Mouse (Mus musculus): ENCODE data around the gene Ociad2. TPM values are rescaled to one million over a fixed set of nuclear protein-coding genes. Genes with fewer than 3 reads are reported as not detected.
A peak's percentile ranks its signal among the peaks of the same experiment; 100 is the strongest.

Ociad2 gene
- polyA plus RNA-seq, 1 experiment: 3.1 TPM

GRCm38 (mm10) chr5:73379908-73380307 lies 39.1 kb upstream of the Ociad2 start:
- Histone ChIP-seq H3K27ac (ENCODE audit: control insufficient read depth, insufficient read depth, low read length) (no peak overlapping the region), H3K27me3 (ENCODE audit: control insufficient read depth, insufficient read depth, low read length) (no peaks in the 10 kb centered on the region), H3K36me3 (ENCODE audit: control insufficient read depth, insufficient read depth, low read length) (no peaks in the 10 kb centered on the region), H3K4me3 (ENCODE audit: control insufficient read depth, insufficient read depth, low read length) (no peak overlapping the region), H3K4me1 (replicated peaks; ENCODE audit: control insufficient read depth, insufficient read depth, low read length) (no peaks in the 10 kb centered on the region)
- peak; percentile 79 for DNase-seq
- TF ChIP-seq POLR2A (IDR thresholded peaks at IDR 0.05; ENCODE audit: control insufficient read depth, extremely low read depth, insufficient read depth, low read length, poor library complexity) (no peak), CTCF (IDR thresholded peaks at IDR 0.05; ENCODE audit: borderline replicate concordance, control insufficient read depth, extremely low read depth, insufficient read depth, low read length, poor library complexity) (no peak)
- WGBS: 31% methylated on average over 3 of the region's 3 CpGs

GRCm38 (mm10) chr5:73376491-73376890 lies 35.7 kb upstream of the Ociad2 start:
- H3K4me3 ChIP-seq (ENCODE audit: control insufficient read depth, insufficient read depth, low read length): no peak overlapping the region
- DNase-seq: no peak
- H3K27me3 ChIP-seq (ENCODE audit: control insufficient read depth, insufficient read depth, low read length): no peaks in the 10 kb centered on the region
- no peaks in the 10 kb centered on the region for H3K36me3 ChIP-seq (ENCODE audit: control insufficient read depth, insufficient read depth, low read length)
- TF ChIP-seq POLR2A (IDR thresholded peaks at IDR 0.05; ENCODE audit: control insufficient read depth, extremely low read depth, insufficient read depth, low read length, poor library complexity) (no peak), CTCF (IDR thresholded peaks at IDR 0.05; ENCODE audit: borderline replicate concordance, control insufficient read depth, extremely low read depth, insufficient read depth, low read length, poor library complexity) (no peak)
- 91% methylated on average over 7 of the region's 7 CpGs for WGBS
- 0 out of 2 replicates have a peak, but pooled peaks cover 2% of the 10 kb centered on the region for H3K4me1 ChIP-seq (replicated peaks; ENCODE audit: control insufficient read depth, insufficient read depth, low read length)
- no peak overlapping the region for H3K27ac ChIP-seq (ENCODE audit: control insufficient read depth, insufficient read depth, low read length)

DNA sequence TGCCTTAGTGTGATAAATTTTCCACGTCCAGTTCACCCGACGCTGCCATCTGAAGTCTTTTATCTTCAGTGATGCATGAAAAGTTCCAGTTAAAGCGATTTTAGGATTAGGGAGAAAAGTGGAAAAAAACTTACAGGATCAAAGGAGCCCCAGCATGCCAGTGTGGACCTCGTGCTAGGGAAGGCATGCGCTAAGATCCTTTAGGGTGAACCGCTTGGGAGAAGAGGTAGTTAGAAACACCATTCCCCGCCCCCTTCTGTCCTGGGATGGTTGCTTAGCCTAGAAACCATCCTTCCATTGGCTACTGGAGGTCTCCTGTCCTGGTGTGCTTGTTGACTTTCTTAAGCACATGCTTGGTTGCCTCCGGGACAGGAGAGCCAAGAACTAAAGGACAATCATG lies 35.2 kb upstream of the Ociad2 start:
- Histone ChIP-seq H3K27ac (ENCODE audit: control insufficient read depth, insufficient read depth, low read length) (no peak overlapping the region), H3K4me1 (replicated peaks; ENCODE audit: control insufficient read depth, insufficient read depth, low read length) (0 out of 2 replicates have a peak, but pooled peaks cover 2% of the 10 kb centered on the region), H3K4me3 (ENCODE audit: control insufficient read depth, insufficient read depth, low read length) (no peak overlapping the region), H3K27me3 (ENCODE audit: control insufficient read depth, insufficient read depth, low read length) (no peaks in the 10 kb centered on the region), H3K36me3 (ENCODE audit: control insufficient read depth, insufficient read depth, low read length) (no peaks in the 10 kb centered on the region)
- no peak for TF ChIP-seq POLR2A (IDR thresholded peaks at IDR 0.05; ENCODE audit: control insufficient read depth, extremely low read depth, insufficient read depth, low read length, poor library complexity)
- TF ChIP-seq CTCF (IDR thresholded peaks at IDR 0.05; ENCODE audit: borderline replicate concordance, control insufficient read depth, extremely low read depth, insufficient read depth, low read length, poor library complexity): no peak
- DNase-seq: no peak
- WGBS: 89% methylated on average over 9 of the region's 9 CpGs

DNA sequence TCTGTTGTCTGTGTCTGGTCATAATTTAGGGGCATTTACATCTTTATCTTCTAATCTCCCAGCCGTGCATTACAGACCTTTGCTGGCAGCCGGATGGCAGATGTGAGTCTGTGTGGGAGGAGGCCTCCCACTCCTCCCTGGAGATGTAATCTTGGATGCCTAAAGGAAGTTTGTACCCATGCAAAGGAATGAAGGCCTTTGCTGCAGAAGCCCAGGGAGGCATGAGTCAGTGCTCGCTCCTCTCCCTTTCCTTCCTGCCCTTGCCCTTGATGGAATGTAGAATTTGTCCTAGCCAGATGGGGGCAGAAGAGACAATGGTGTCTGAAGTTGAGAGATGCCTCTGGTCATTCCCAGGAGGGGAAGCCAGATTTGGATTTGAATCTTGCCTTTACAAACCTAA lies 32.4 kb upstream of the Ociad2 start:
- Histone ChIP-seq H3K36me3 (ENCODE audit: control insufficient read depth, insufficient read depth, low read length) (no peaks in the 10 kb centered on the region), H3K27me3 (ENCODE audit: control insufficient read depth, insufficient read depth, low read length) (no peaks in the 10 kb centered on the region), H3K4me3 (ENCODE audit: control insufficient read depth, insufficient read depth, low read length) (no peak overlapping the region), H3K4me1 (replicated peaks; ENCODE audit: control insufficient read depth, insufficient read depth, low read length) (0 out of 2 replicates have a peak, but pooled peaks cover 2% of the 10 kb centered on the region), H3K27ac (ENCODE audit: control insufficient read depth, insufficient read depth, low read length) (no peak overlapping the region)
- no peak for TF ChIP-seq CTCF (IDR thresholded peaks at IDR 0.05; ENCODE audit: borderline replicate concordance, control insufficient read depth, extremely low read depth, insufficient read depth, low read length, poor library complexity)
- no peak for TF ChIP-seq POLR2A (IDR thresholded peaks at IDR 0.05; ENCODE audit: control insufficient read depth, extremely low read depth, insufficient read depth, low read length, poor library complexity)
- 31% methylated on average over 3 of the region's 3 CpGs for WGBS
- no peak for DNase-seq

GRCm38 (mm10) chr5:73372601-73373000 lies 31.8 kb upstream of the Ociad2 start:
- DNase-seq: no peak
- no peak for TF ChIP-seq POLR2A (IDR thresholded peaks at IDR 0.05; ENCODE audit: control insufficient read depth, extremely low read depth, insufficient read depth, low read length, poor library complexity)
- TF ChIP-seq CTCF (IDR thresholded peaks at IDR 0.05; ENCODE audit: borderline replicate concordance, control insufficient read depth, extremely low read depth, insufficient read depth, low read length, poor library complexity): no peak
- H3K4me1 ChIP-seq (replicated peaks; ENCODE audit: control insufficient read depth, insufficient read depth, low read length): 0 out of 2 replicates have a peak, but pooled peaks cover 2% of the 10 kb centered on the region
- H3K27me3 ChIP-seq (ENCODE audit: control insufficient read depth, insufficient read depth, low read length): no peaks in the 10 kb centered on the region
- WGBS: 91% methylated on average over 5 of the region's 5 CpGs
- H3K36me3 ChIP-seq (ENCODE audit: control insufficient read depth, insufficient read depth, low read length): no peaks in the 10 kb centered on the region
- H3K4me3 ChIP-seq (ENCODE audit: control insufficient read depth, insufficient read depth, low read length): no peak overlapping the region
- H3K27ac ChIP-seq (ENCODE audit: control insufficient read depth, insufficient read depth, low read length): no peak overlapping the region

GRCm38 (mm10) chr5:73369731-73370130 lies 28.9 kb upstream of the Ociad2 start:
- Histone ChIP-seq H3K36me3 (ENCODE audit: control insufficient read depth, insufficient read depth, low read length) (no peaks in the 10 kb centered on the region), H3K27ac (ENCODE audit: control insufficient read depth, insufficient read depth, low read length) (no peak overlapping the region), H3K4me1 (replicated peaks; ENCODE audit: control insufficient read depth, insufficient read depth, low read length) (0 out of 2 replicates have a peak, but pooled peaks cover 2% of the 10 kb centered on the region), H3K4me3 (ENCODE audit: control insufficient read depth, insufficient read depth, low read length) (no peak overlapping the region), H3K27me3 (ENCODE audit: control insufficient read depth, insufficient read depth, low read length) (no peaks in the 10 kb centered on the region)
- 91% methylated on average over 3 of the region's 3 CpGs for WGBS
- TF ChIP-seq CTCF (IDR thresholded peaks at IDR 0.05; ENCODE audit: borderline replicate concordance, control insufficient read depth, extremely low read depth, insufficient read depth, low read length, poor library complexity) (no peak), POLR2A (IDR thresholded peaks at IDR 0.05; ENCODE audit: control insufficient read depth, extremely low read depth, insufficient read depth, low read length, poor library complexity) (no peak)
- no peak for DNase-seq
